Mouse (Mus musculus) megakaryocyte, embryonic 14.5 days (primary cell): ENCODE data around the gene Mier2.

ENCODE experiments used
- FLI1 ChIP-seq: IDR thresholded peaks from 2 replicates; pipeline ENCODE4 v1.6.1; 2012; ENCODE audit warnings: low read length, inconsistent platforms, mixed read lengths
- GATA1 ChIP-seq: IDR thresholded peaks from 3 replicates; pipeline ENCODE4 v1.6.1; 2012; ENCODE audit warnings: mixed read lengths, low read length, inconsistent platforms, borderline replicate concordance

GRCm38 (mm10) chr10:79535431-79535830 lies 19.6 kb downstream of the Mier2 start:
- no peak for TF ChIP-seq GATA1
- TF ChIP-seq FLI1, result no peak
